Mouse (Mus musculus) ES-E14 (cell line): ENCODE data around the gene Plppr1. TPM values are rescaled to one million over a fixed set of nuclear protein-coding genes. Genes with fewer than 3 reads are reported as not detected.
A peak's percentile ranks its signal among the peaks of the same experiment; 100 is the strongest.

Source experiments
- DNase-seq: peaks from one replicate; pipeline ENCODE4 v3.0.0-alpha.2; 2013; ENCODE audit warnings: low read depth, low spot score
- H3K27ac ChIP-seq: 2 replicates; pipeline ENCODE4 v1.5.1; 2012; ENCODE audit warnings: low read depth, mild to moderate bottlenecking, low read length, moderate library complexity, mixed read lengths; ENCODE audit not compliant: poor library complexity, insufficient read depth, severe bottlenecking
- H3K36me3 ChIP-seq: 2 replicates; pipeline ENCODE4 v1.6.1; 2012; ENCODE audit warnings: mild to moderate bottlenecking, low read length, moderate library complexity, mixed read lengths; ENCODE audit not compliant: control insufficient read depth, poor library complexity, insufficient read depth, severe bottlenecking
- H3K4me1 ChIP-seq, 2 experiments: fragments of 150-350 bp in 1 of 2; sonication (generic) in 1 of 2; 2 replicates each; pipeline ENCODE4 v1.6.1; 2012; ENCODE audit warnings: low read length in 2 of 2, mild to moderate bottlenecking in 1 of 2, mixed read lengths in 1 of 2; ENCODE audit not compliant: control insufficient read depth in 2 of 2, insufficient read depth in 2 of 2, poor library complexity in 1 of 2
- H3K4me3 ChIP-seq, 2 experiments: fragments of 150-350 bp in 1 of 2; sonication (generic) in 1 of 2; 2 replicates each; pipeline ENCODE4 v1.5.1; 2012; ENCODE audit warnings: low read length in 2 of 2, low read depth in 1 of 2, mild to moderate bottlenecking in 1 of 2, mixed read lengths in 1 of 2; ENCODE audit not compliant: insufficient read depth in 1 of 2, poor library complexity in 1 of 2, severe bottlenecking in 1 of 2
- H3K9ac ChIP-seq: 2 replicates; pipeline ENCODE4 v1.6.1; 2012; ENCODE audit warnings: low read depth, mild to moderate bottlenecking, low read length, mixed read lengths; ENCODE audit not compliant: poor library complexity, insufficient read depth, severe bottlenecking
- H3K9me3 ChIP-seq: fragments of 150-350 bp; sonication (generic); 2 replicates; pipeline ENCODE4 v1.6.1; 2012; ENCODE audit warnings: low read depth, mild to moderate bottlenecking, low read length; ENCODE audit not compliant: control insufficient read depth, insufficient read depth
- CHD2 ChIP-seq: IDR thresholded peaks from 2 replicates; pipeline ENCODE4 v1.6.1; 2014; ENCODE audit warnings: mild to moderate bottlenecking, low read depth, low read length, inconsistent platforms
- HCFC1 ChIP-seq: IDR thresholded peaks from 2 replicates; pipeline ENCODE4 v1.6.1; 2012; ENCODE audit warnings: low read length, inconsistent platforms, borderline replicate concordance; ENCODE audit not compliant: insufficient read depth
- MAFK ChIP-seq: IDR thresholded peaks from 2 replicates; pipeline ENCODE4 v1.6.1; 2014; ENCODE audit warnings: mild to moderate bottlenecking, low read depth, low read length, inconsistent platforms; ENCODE audit not compliant: insufficient read depth
- ZC3H11A ChIP-seq: IDR thresholded peaks from 2 replicates; pipeline ENCODE4 v1.6.1; 2012; ENCODE audit warnings: low read depth, mild to moderate bottlenecking, inconsistent platforms, low read length, borderline replicate concordance
- ZNF384 ChIP-seq: IDR thresholded peaks from 2 replicates; pipeline ENCODE4 v1.6.1; 2012; ENCODE audit warnings: low read depth, low read length, inconsistent platforms
- in situ Hi-C, 2 experiments: fragments of 600-800 bp; cut with MboI; formaldehyde crosslinking; loops; one replicate each; pipeline ENCODE4 v1.15.1; 2025; ENCODE audit warnings: low sequenced_read_pairs in 2 of 2, inconsistent platforms in 1 of 2; ENCODE audit not compliant: unreplicated experiment in 2 of 2
- total RNA-seq: library from RNA; depleted of rRNA; stranded (reverse); fragments of 300-350 nt; gene quantifications from 2 replicates; pipeline ENCODE4 v1.2.3, GENCODE M21; 2012

The Plppr1 gene
- total RNA-seq, 1 experiment: 0.18 TPM

DNA sequence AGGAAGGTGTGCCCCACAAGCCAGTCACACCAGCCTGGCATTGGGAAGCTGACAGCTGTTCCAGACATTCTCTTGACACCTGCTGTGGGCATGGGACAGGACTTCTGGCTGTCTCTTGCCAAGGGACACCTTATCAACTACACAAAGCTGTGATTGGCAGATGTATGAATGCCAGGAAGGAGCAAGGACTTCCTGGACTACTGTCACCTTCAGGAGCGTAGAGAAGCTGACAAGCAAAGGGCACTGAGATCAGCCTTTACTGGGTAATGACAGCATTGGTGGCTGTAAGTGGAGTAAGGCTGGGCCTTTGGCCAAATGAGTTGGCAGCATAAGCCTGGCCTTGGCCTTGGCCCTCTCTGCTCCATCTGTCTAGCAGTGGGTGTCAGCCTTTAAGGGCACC lies 17.4 kb upstream of the Plppr1 start:
- in situ Hi-C loops: no loop called here
- H3K9ac ChIP-seq: no peak overlapping the region
- no peak overlapping the region for H3K4me3 ChIP-seq
- H3K4me1 ChIP-seq: no peaks in the 10 kb centered on the region
- no peak for DNase-seq
- H3K27ac ChIP-seq: no peak overlapping the region
- no peaks in the 10 kb centered on the region for H3K9me3 ChIP-seq
- H3K36me3 ChIP-seq: no peaks in the 10 kb centered on the region
- TF ChIP-seq CHD2 (no peak), ZNF384 (no peak), ZC3H11A (no peak), MAFK (no peak), HCFC1 (no peak)

DNA sequence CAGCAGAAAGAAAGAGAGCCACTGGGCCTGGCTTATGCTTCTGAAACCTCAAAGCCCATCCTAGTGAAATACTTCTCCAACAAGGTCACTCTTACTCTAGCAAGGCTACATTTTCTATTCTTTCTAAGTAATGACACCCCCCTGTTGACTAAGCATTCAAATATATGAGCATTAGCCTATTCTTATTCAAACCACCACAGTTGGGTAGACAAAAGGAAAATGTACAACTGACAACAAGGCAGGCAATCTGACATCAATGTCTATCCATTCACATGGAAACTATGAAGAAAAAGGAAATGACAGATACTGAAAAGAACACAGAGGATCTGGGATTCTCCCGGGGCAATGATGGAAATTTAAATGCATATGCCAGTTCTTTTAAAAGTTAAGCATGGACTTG lies 8.4 kb upstream of the Plppr1 start:
- Histone ChIP-seq H3K9me3 (no peaks in the 10 kb centered on the region), H3K27ac (no peak overlapping the region), H3K36me3 (no peaks in the 10 kb centered on the region), H3K4me1 (no peaks in the 10 kb centered on the region), H3K4me3 (no peak overlapping the region), H3K9ac (no peak overlapping the region)
- in situ Hi-C loops: no loop called here
- no peak for DNase-seq
- TF ChIP-seq CHD2 (no peak), ZNF384 (no peak), MAFK (no peak), ZC3H11A (no peak), HCFC1 (no peak)

DNA sequence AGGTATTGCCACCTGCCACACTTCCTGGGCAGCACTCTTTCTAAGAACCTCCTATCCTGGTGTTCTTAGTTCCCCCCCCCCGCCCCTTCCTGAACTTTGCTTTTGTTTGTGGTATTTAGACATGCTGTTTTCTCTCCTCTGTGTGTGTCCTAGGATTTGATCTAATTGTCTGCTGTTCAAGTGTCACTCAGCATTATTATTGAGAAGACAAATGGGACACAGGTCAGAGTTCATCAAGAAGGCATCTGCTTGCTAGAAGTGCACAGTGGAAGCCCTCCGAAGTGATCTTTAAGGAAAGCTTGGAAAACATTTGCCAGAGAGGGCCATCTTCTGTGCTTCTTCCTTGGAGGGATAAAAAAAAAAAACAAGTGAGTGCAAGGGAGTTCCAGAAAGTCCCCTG lies 1.2 kb upstream of the Plppr1 start:
- no peaks in the 10 kb centered on the region for H3K36me3 ChIP-seq
- in situ Hi-C loops: no loop called here
- no peak for TF ChIP-seq MAFK
- TF ChIP-seq CHD2: no peak
- no peak for TF ChIP-seq ZNF384
- TF ChIP-seq HCFC1: no peak
- no peak for TF ChIP-seq ZC3H11A
- peaks cover 0 to 2% of the 10 kb centered on the region in 2 experiments; a peak in 1 of 4 replicates for H3K4me1 ChIP-seq
- H3K27ac ChIP-seq: no peak overlapping the region
- no peak overlapping the region for H3K4me3 ChIP-seq
- H3K9ac ChIP-seq: no peak overlapping the region
- H3K9me3 ChIP-seq: no peaks in the 10 kb centered on the region
- no peak for DNase-seq

DNA sequence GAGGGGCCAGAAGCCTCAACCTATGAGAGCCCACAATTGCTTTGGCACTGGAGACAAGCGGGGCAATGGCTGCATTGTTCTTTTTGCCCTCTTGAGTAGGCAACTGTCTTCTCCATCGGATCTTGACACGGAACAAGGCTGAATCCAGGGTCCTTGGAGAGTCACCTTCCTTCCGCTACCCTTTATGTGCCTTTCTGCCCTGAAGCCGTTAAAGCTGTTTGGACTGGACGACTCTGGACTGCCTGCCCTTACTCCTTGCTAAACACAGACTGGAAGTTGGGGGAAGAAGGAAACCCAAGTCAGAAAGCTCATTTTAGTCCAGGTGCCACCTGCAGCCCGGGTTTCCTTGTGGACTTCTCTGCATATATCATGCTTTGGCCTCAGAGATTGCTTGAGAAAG lies 516 bp upstream of the Plppr1 start:
- Histone ChIP-seq H3K36me3 (no peaks in the 10 kb centered on the region), H3K9ac (no peak overlapping the region), H3K9me3 (no peaks in the 10 kb centered on the region), H3K4me1 (peaks cover 0 to 2% of the 10 kb centered on the region in 2 experiments; a peak in 1 of 4 replicates), H3K4me3 (peak overlapping the region in 1 of 2 experiments; percentile 63; a peak in 3 of 4 replicates), H3K27ac (no peak overlapping the region)
- in situ Hi-C loops: no loop called here
- DNase-seq: no peak
- TF ChIP-seq CHD2 (no peak), ZC3H11A (no peak), MAFK (no peak), ZNF384 (no peak), HCFC1 (no peak)
